Mouse (Mus musculus) kidney, embryonic 15.5 days (tissue): Measurements from ENCODE around the gene Kir3dl2. TPM values are rescaled to one million over a fixed set of nuclear protein-coding genes. Genes with fewer than 3 reads are reported as not detected.
"Not testable (repeated sequence)": the region's sequence is repeated elsewhere in the genome, so short reads cannot be mapped to it uniquely, and the experiment has no call there.

Experiments used
- ATAC-seq: fragments of 200-750 bp; cut with Nextera tagmentation; replicated peaks from 2 replicates; pipeline ENCODE4 v1.8.0; 2017; ENCODE audit warnings: moderate TSS enrichment; ENCODE audit not compliant: low FRiP score
- H3K27ac ChIP-seq: fragments of 300-500 bp; sonication (generic); 2 replicates; pipeline ENCODE4 v1.5.1; 2015; ENCODE audit warnings: mild to moderate bottlenecking, inconsistent platforms
- H3K27me3 ChIP-seq: fragments of 300-500 bp; sonication (generic); 2 replicates; pipeline ENCODE4 v1.6.1; 2015; ENCODE audit warnings: inconsistent platforms
- H3K36me3 ChIP-seq: fragments of 300-500 bp; sonication (generic); 2 replicates; pipeline ENCODE4 v1.6.1; 2015; ENCODE audit warnings: inconsistent platforms
- H3K4me1 ChIP-seq: fragments of 300-500 bp; sonication (generic); 2 replicates; pipeline ENCODE4 v1.6.1; 2015; ENCODE audit warnings: inconsistent platforms
- H3K4me2 ChIP-seq: fragments of 300-500 bp; sonication (generic); 2 replicates; pipeline ENCODE4 v1.6.1; 2015; ENCODE audit warnings: moderate library complexity, mild to moderate bottlenecking, inconsistent platforms
- H3K4me3 ChIP-seq: fragments of 300-500 bp; sonication (generic); replicated peaks from 2 replicates; pipeline ENCODE4 v1.5.1; 2015; ENCODE audit warnings: mild to moderate bottlenecking, inconsistent platforms
- H3K9ac ChIP-seq: fragments of 300-500 bp; sonication (generic); 2 replicates; pipeline ENCODE4 v1.6.1; 2015; ENCODE audit warnings: mild to moderate bottlenecking, inconsistent platforms
- H3K9me3 ChIP-seq: fragments of 300-500 bp; sonication (generic); replicated peaks from 2 replicates; pipeline ENCODE4 v1.6.1; 2016; ENCODE audit warnings: inconsistent platforms
- WGBS: fragments of 180-500 bp; shearing (Covaris S2); methylation state at CpG from one replicate; pipeline ENCODE4 v1.1.7; 2015; ENCODE audit warnings: mixed read lengths; 5-methylcytosine and 5-hydroxymethylcytosine counted together
- polyA plus RNA-seq: library from polyadenylated mRNA; unstranded; fragments of >200 nt; fragmentation: Nextera tagmentation; extraction: Ambion mirVana; gene quantifications from 2 replicates; pipeline ENCODE4 v1.2.1, GENCODE M21; 2015

Gene Kir3dl2
- not detected in 2 replicates for polyA plus RNA-seq

DNA sequence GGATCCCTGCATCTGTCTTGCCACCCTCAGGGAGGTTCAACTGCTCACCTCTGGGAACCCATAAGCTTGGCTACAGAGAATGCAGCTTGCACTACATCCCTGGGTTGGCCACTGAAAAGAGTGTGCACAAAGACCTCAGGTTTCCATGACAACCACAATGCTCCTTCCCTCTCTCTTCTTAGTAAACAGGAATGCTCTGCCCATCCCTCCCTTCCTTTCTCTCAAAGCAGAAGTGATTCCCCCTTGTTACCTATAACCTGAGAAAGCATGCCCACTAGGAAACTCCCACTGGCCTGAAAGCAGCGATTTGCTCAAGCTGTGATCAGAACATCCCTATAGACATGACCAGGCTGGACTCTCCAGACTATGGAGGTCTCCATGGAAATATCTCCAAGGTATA lies at the start of gene Kir3dl2:
Kir3dl2 (minus strand) TSS at position 101 of the 400 bp plus-strand sequence.
- H3K4me3 ChIP-seq, H3K27me3 ChIP-seq, H3K4me1 ChIP-seq, H3K9me3 ChIP-seq, H3K36me3 ChIP-seq, H3K9ac ChIP-seq, H3K4me2 ChIP-seq, ATAC-seq, H3K27ac ChIP-seq: not testable (repeated sequence)
- 73% methylated on average over 1 of the region's 1 CpGs for WGBS

DNA sequence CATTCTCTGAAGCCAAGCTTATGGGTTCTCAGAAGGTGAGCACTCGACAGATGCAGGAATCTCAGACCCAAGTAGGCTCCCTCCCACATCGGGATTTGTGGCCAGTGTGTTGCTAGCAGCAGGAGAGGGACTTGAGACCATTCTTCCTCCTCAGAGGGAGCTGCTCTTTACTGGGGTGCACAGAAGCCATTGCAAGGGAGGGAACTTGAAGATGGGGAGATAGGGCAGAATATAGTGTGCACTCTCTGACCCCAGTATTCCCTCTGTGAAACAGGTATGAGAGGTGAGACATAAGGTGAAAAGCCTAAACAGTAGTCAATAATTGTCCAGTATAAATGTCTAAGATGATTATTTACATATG lies 47.0 kb upstream of the Kir3dl2 start:
- 29% methylated on average over 2 of the region's 2 CpGs for WGBS
- peak overlapping the region; percentile 27; the same call in 1 of the 2 replicates for H3K4me2 ChIP-seq
- no peak for ATAC-seq
- H3K9ac ChIP-seq, result no peak overlapping the region
- no peaks in the 10 kb centered on the region for H3K4me1 ChIP-seq
- H3K27me3 ChIP-seq, result peaks cover 5% of the 10 kb centered on the region; the same call in 1 of the 2 replicates
- H3K27ac ChIP-seq, result no peak overlapping the region
- H3K9me3 ChIP-seq, result no peaks in the 10 kb centered on the region
- H3K36me3 ChIP-seq, result no peaks in the 10 kb centered on the region
- no peak overlapping the region for H3K4me3 ChIP-seq

- Histone ChIP-seq H3K36me3 (no peaks in the 10 kb centered on the region), H3K4me2 (peak within 1 kb of the TSS; percentile 27; the same call in 1 of the 2 replicates), H3K9ac (no peak within 1 kb of the TSS), H3K9me3 (no peaks in the 10 kb centered on the region), H3K27me3 (peaks cover 5% of the 10 kb centered on the region; the same call in 1 of the 2 replicates), H3K4me3 (no peak within 1 kb of the TSS), H3K27ac (no peak within 1 kb of the TSS), H3K4me1 (no peaks in the 10 kb centered on the region)
- WGBS, result 55% methylated on average over 12 of the region's 12 CpGs
- no peak for ATAC-seq
These were observed 46.5 kb upstream of the Kir3dl2 start, which contains the start of gene Tceal3 for GRCm38 (mm10) chrX:136590199-136590896. Tceal3 (plus strand) TSS chrX:136590842.

DNA sequence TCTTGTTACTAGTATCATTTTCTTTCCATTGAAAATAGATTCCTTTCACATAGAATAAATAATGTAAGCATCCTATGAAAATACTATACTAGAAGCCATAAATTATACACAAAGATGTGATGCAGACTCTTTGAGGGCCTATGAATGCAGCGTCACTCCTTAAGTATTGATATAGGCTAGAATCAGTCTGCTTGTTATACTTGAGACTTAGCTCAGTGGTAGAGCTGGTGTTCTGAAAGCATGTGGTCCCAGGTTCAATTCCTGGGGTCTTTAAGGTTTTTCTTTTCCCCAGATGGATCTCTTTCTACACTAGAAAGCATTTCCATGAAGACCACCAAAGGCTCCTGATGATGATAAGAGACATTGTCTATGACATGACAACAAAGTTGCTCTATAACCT lies 40.8 kb upstream of the Kir3dl2 start:
- H3K4me3 ChIP-seq, result no peak overlapping the region
- no peak overlapping the region for H3K9ac ChIP-seq
- no peaks in the 10 kb centered on the region for H3K27me3 ChIP-seq
- ATAC-seq, result no peak
- no peaks in the 10 kb centered on the region for H3K36me3 ChIP-seq
- no peak overlapping the region for H3K4me2 ChIP-seq
- WGBS, result 89% methylated on average over 1 of the region's 1 CpGs
- no peak overlapping the region for H3K27ac ChIP-seq
- no peaks in the 10 kb centered on the region for H3K9me3 ChIP-seq
- H3K4me1 ChIP-seq, result no peaks in the 10 kb centered on the region

DNA sequence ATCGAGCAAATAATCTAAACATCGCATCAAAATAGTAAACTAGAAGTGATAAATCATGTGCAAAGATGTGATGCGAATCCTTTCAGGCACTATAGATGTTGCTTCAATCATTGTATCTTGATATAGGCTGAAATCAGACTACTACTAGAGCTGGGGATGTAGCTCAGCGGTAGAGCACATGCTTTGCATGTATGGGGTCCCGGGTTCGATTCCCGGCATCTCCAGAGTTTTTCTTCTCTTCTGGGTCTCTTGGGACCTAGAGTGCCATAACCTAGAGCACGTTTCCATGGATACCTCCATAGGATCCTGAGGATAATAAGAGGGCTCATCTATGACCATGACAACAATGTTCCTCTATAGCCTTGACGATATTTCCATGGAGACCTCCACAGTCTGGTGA lies 25.2 kb upstream of the Kir3dl2 start:
- 88% methylated on average over 9 of the region's 9 CpGs for WGBS
- not testable (repeated sequence) for H3K4me2 ChIP-seq, H3K9ac ChIP-seq, H3K9me3 ChIP-seq, H3K36me3 ChIP-seq, H3K4me1 ChIP-seq, H3K27me3 ChIP-seq, H3K4me3 ChIP-seq, H3K27ac ChIP-seq, ATAC-seq

DNA sequence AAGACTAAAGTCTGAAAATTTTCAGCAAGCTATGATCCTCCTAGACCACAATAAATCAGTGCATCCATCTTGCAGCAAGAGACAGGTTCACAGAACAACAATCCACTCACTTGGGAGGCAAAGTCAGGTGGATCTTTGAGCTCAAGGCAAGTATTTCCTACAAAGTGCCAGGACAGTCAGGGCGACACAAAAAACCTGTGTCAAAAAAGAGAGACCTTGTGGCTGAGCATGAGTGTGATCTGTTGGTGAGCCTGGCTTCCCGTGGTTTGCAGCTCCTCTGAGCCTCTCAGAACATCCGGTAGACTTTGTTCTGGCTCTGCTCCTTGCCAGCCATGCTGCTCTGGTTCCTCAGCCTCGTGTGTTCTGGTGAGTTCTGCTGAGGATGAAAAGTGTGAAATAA lies 26.2 kb downstream of the Kir3dl2 start, which contains the start of gene Kir3dl1:
Kir3dl1 (plus strand) TSS at position 301 of the 400 bp plus-strand sequence.
- not testable (repeated sequence) for H3K36me3 ChIP-seq, H3K9me3 ChIP-seq, H3K4me2 ChIP-seq, H3K27me3 ChIP-seq, H3K4me1 ChIP-seq, H3K27ac ChIP-seq, ATAC-seq, H3K4me3 ChIP-seq, H3K9ac ChIP-seq
- 78% methylated on average over 4 of the region's 4 CpGs for WGBS

Other genes starting within 250 kb of the Kir3dl2 start
- gene Kir3dl1, start 26.1 kb downstream of the Kir3dl2 start, polyA plus RNA-seq, result not detected in 2 replicates
- gene Tceal3, start 46.8 kb upstream of the Kir3dl2 start, polyA plus RNA-seq, result 9.2 and 10.5 TPM in 2 replicates
- 10.4 and 11.8 TPM in 2 replicates for gene Tceal1, start 163.9 kb upstream of the Kir3dl2 start, polyA plus RNA-seq
- gene Morf4l2, start 199.6 kb upstream of the Kir3dl2 start, polyA plus RNA-seq, result 557 and 568 TPM in 2 replicates
- 0.09 TPM in 1 of 2 replicates, not detected in the other for gene Glra4, start 236.1 kb upstream of the Kir3dl2 start, polyA plus RNA-seq